Mouse (Mus musculus) layer of hippocampus, adult 9-10 months (tissue): Measurements from ENCODE around the gene Rgs2.

Experiments used
- DNase-seq: peaks from one replicate; pipeline ENCODE4 v3.0.0; 2022; ENCODE audit warnings: low spot score

Gene Rgs2

GRCm38 (mm10) chr1:143982765-143983312 lies 21.1 kb downstream of the Rgs2 start:
- no peak for DNase-seq

DNA sequence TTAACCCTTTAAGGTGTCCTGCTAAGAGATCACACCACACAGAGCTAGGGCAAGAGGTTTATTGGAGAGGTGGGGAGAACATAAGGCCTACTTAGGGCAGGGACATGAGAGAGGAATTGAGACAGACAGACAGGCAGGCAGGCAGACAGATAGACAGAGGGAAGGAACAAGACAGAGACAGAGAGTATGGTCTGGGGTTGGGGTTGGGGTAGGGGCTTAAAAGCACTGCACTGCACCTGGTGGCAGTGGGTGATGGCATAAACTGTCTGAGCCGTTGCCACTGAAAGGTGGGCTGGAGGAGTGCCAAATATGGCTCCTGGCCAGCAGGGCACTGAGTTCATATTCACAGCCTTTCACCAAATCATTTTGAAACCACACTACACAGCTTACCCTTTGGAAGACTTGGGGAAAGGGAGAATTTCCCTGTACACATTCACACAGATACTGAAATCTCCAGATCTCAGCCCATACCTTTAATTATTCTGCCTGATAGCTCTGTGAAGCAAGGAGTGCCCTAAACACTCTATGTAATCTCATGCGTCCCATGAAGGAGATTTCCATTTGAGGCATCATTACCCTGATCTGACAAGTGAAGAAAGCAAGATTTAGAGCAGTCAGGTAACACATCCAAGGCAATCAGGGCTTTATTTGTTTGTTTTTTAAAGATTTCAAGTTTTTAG lies 21.7 kb downstream of the Rgs2 start:
- no peak for DNase-seq

- DNase-seq: no peak
Observed at GRCm38 (mm10) chr1:143980811-143981210, 23.1 kb downstream of the Rgs2 start.

DNA sequence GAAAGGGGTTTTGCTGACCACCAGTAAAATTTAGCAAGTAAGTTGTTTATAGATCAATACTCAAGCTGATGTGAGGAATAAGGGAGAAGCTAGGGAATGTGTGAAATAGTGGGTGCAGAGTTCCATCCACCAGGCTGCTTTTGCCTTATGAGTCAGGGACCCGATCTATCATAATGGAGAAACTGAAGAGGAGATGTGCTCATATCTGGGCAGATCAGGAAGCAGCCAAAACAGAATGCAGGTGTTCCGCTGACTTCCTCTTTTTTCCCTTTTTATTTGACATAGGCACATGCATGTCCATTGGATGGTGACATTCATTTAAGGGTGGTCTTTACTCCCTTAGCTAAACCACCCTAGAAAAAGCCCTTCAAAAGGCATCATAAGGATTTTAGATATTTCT lies 29.3 kb downstream of the Rgs2 start:
- no peak for DNase-seq

GRCm38 (mm10) chr1:143962301-143962700 lies 41.7 kb downstream of the Rgs2 start:
- no peak for DNase-seq

DNA sequence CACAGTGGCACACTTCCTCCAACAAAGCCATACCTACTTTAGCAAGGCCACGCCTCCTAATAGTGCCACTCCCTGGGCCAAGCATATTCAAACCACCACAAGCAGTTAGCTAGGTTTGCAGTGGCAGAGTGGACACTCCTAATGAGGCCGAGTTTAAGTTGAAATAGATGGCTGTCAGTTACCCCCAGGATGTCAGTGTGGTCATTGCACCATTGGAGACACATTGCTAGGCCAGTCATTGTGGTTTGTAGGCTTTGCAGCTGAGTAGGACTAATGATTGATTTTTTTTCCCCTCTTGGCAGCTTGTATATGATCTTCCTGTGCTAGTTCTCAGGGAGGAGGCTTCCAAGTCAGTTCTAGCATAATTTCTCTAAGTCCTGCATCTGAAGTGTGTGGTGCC lies 43.6 kb downstream of the Rgs2 start:
- no peak for DNase-seq

DNA sequence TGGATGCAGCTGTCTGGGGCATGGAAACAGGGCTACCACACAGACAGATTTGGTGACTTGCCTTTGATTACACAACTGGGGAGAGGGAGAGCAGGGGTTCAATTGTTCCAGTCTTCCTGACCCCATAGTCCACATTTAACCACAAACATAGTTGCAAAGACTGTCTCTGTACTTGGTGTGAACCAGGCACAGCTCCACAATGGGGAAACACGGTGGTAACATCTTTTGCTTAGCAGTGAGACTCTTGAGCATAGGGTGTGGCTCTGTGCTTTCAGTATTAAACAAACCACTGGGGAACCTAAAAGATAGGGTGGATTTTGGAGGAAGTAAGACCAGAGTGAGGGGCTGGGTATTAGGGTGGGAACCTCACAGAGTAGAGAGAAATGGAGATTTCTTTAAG lies 47.9 kb downstream of the Rgs2 start:
- DNase-seq: no peak

DNA sequence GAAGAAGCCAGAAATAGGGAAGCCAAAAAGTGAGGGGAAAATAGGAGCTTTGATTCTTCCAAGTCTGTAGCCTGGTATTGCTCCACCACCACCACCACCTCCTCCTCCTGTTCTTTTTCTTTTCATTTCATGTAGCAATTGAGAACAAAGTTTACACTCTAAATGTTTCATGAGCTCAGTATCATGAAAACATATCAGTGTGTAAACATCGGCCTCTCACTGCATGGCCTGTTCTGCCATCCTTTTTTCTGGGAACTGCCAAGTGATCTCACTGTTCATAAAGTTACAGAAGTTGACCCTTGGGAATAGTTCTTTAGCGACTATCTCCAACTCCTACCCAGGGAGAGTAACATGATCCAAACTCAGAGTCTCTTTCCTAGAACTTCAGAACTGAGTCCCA lies 51.1 kb downstream of the Rgs2 start:
- no peak for DNase-seq
